Mouse (Mus musculus) E14TG2a.4 (cell line): ENCODE data around the gene Lmbr1.

ENCODE experiments used
- CTCF ChIP-seq: conservative IDR thresholded peaks from 2 replicates; pipeline ENCODE4 v1.5.1; 2014; ENCODE audit warnings: low read length
- NANOG ChIP-seq: IDR thresholded peaks from 2 replicates; pipeline ENCODE4 v1.6.1; 2014; ENCODE audit warnings: borderline replicate concordance, low read length, mixed read lengths

DNA sequence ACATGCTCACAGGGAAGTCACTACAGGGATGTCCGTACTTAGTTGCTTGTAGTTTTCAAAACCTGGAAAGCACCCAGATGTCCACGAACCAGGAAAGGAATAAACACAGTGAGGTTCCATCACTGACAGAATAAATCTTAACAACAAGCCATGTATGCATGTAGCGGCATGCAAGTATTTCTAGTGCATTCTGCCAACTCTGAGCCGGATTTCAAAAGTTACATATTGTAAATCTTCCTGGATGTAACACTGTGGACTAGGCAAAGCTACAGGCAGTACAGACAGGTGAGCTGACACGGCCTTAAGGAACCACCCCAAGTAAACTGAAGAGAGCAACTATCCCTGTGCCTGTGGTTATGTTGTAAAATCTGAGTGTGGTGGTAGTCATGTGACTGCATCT lies 191.4 kb downstream of the Lmbr1 start:
- TF ChIP-seq CTCF (no peak), NANOG (no peak)
